In genomic region chr4:136147436-136148135, GRCm38 (mm10) we compare ENCODE assay signal across 8 mouse cellular contexts. TPM values are rescaled to one million over a fixed set of nuclear protein-coding genes. Genes with fewer than 3 reads are reported as not detected.
DNase-seq lines count a peak whose midpoint lies in the region; ATAC-seq and TF ChIP-seq lines count a peak whose summit lies in the region.

No protein-coding gene starts in this region.

- peak; percentile 42 for DNase-seq in c-Kit-positive CD71-positive TER-119-negative erythroid progenitor cells, embryonic 14.5 days (ENCODE audit: low read depth)
- DNase-seq in forebrain, embryonic 14.5 days (ENCODE audit: low spot score): peak; percentile 85
- DNase-seq in heart, postnatal 36 days: peak; percentile 84 to 85
- DNase-seq in layer of hippocampus, adult 9-11 months: peak; percentile 67
- peak; percentile 88 for DNase-seq in lung, postnatal 25 days (ENCODE audit: low spot score)
- DNase-seq in retina, postnatal 7 days (ENCODE audit: low read depth, low spot score): peak; percentile 68
- DNase-seq in urinary bladder, adult 18-20 months (ENCODE audit: low spot score in 2 of 2): peak; percentile 66 to 88

- no peak for TF ChIP-seq CTCF in ES-Bruce4 (IDR thresholded peaks at IDR 0.05; ENCODE audit: low read depth, low read length)

- H3K4me1 ChIP-seq in ES-Bruce4 (ENCODE audit: control insufficient read depth, insufficient read depth, low read length): no peaks in the 10 kb centered on the region
- peaks cover 26% of the 10 kb centered on the region for H3K4me1 ChIP-seq in forebrain, embryonic 14.5 days (ENCODE audit: control insufficient read depth, insufficient read depth, low read length)

- TF ChIP-seq EP300 in ES-Bruce4 (IDR thresholded peaks at IDR 0.05; ENCODE audit: insufficient read depth, low read depth, low read length): peak; percentile 35; the same call in 1 of the 2 replicates

- H3K4me2 ChIP-seq in forebrain, embryonic 14.5 days (ENCODE audit: low read length): peak overlapping the region; percentile 64

- H3K4me3 ChIP-seq in ES-Bruce4 (ENCODE audit: low read depth, low read length): peak overlapping the region; percentile 58
- H3K4me3 ChIP-seq in forebrain, embryonic 14.5 days (ENCODE audit: low read depth, low read length): peak overlapping the region; percentile 36

- no peaks in the 10 kb centered on the region for H3K9me3 ChIP-seq in ES-Bruce4 (replicated peaks; ENCODE audit: control insufficient read depth, insufficient read depth, low read length, poor library complexity, severe bottlenecking)
- no peaks in the 10 kb centered on the region for H3K9me3 ChIP-seq in forebrain, embryonic 14.5 days (replicated peaks; ENCODE audit: control insufficient read depth, low read length)

- H3K27me3 ChIP-seq in ES-Bruce4 (ENCODE audit: control insufficient read depth, insufficient read depth, low read length, poor library complexity, severe bottlenecking): peaks cover 15% of the 10 kb centered on the region
- H3K27me3 ChIP-seq in forebrain, embryonic 14.5 days (replicated peaks; ENCODE audit: control insufficient read depth, insufficient read depth, low read length): peaks cover 29% of the 10 kb centered on the region

- H3K27ac ChIP-seq in ES-Bruce4 (ENCODE audit: insufficient read depth, low read length): peak overlapping the region; percentile 30; the same call in 1 of the 2 replicates
- H3K27ac ChIP-seq in forebrain, embryonic 14.5 days (ENCODE audit: low read depth, low read length): peak overlapping the region; percentile 5; the same call in 1 of the 2 replicates

- WGBS in forebrain, embryonic 14.5 days: 2% methylated on average over 40 of the region's 48 CpGs

- TF ChIP-seq POLR2A in ES-Bruce4 (IDR thresholded peaks at IDR 0.05; ENCODE audit: insufficient read depth, low read length): no peak

- ATAC-seq in forebrain, embryonic 14.5 days: peak; percentile 76

- no peaks in the 10 kb centered on the region for H3K36me3 ChIP-seq in ES-Bruce4 (ENCODE audit: control insufficient read depth, insufficient read depth, low read length, poor library complexity, severe bottlenecking)
- no peaks in the 10 kb centered on the region for H3K36me3 ChIP-seq in forebrain, embryonic 14.5 days (ENCODE audit: control insufficient read depth, insufficient read depth, low read length)

- H3K9ac ChIP-seq in ES-Bruce4 (ENCODE audit: low read depth, poor library complexity, severe bottlenecking): 0 out of 2 replicates have a peak overlapping the region, but pooled peaks have one; percentile 39
- peak overlapping the region; percentile 51 for H3K9ac ChIP-seq in forebrain, embryonic 14.5 days (ENCODE audit: low read length)

- intact Hi-C loops in heart, postnatal 36 days (cut with DNase I): loop anchor here (10.0 kb wide), 2 partner anchors 273 to 1337 kb away; partner anchors contain the start of gene Pnrc2

RNA-seq across cellular contexts. Expression of gene Id3, which starts 4.3 kb away (rescaled TPM):
- 9.6 and 11.0 TPM in 2 replicates for polyA plus RNA-seq in ES-Bruce4 (2011; ENCODE audit: insufficient read depth, insufficient read length, low read depth, missing spikeins)
- polyA plus RNA-seq in forebrain, embryonic 14.5 days (2014; fragmentation: Nextera tagmentation; extraction: Ambion mirVana): 117 and 118 TPM in 2 replicates
- 10 to 100 TPM; 58.1 to 63.9 TPM for total RNA-seq in heart, postnatal 36 days (2021)

RNA-seq across cellular contexts. Expression of gene E2f2, which starts 24.6 kb away (rescaled TPM):
- 3.1 and 6.3 TPM in 2 replicates for polyA plus RNA-seq in ES-Bruce4 (2011; ENCODE audit: insufficient read depth, insufficient read length, low read depth, missing spikeins)
- polyA plus RNA-seq in forebrain, embryonic 14.5 days (2014; fragmentation: Nextera tagmentation; extraction: Ambion mirVana): 4.5 and 5.5 TPM in 2 replicates
- 1 to 10 TPM; 1.4 to 2.1 TPM for total RNA-seq in heart, postnatal 36 days (2021)

RNA-seq across cellular contexts. Expression of gene Asap3, which starts 58.6 kb away (rescaled TPM):
- 7.2 and 9.3 TPM in 2 replicates for polyA plus RNA-seq in ES-Bruce4 (2011; ENCODE audit: insufficient read depth, insufficient read length, low read depth, missing spikeins)
- 1.6 and 2.4 TPM in 2 replicates for polyA plus RNA-seq in forebrain, embryonic 14.5 days (2014; fragmentation: Nextera tagmentation; extraction: Ambion mirVana)
- total RNA-seq in heart, postnatal 36 days (2021): 10 to 100 TPM in 1 of 2 experiments, 1 to 10 TPM in 1; 9.4 to 11.7 TPM

Comparison
In these comparisons a context has a peak if more than half of its experiments do, and no peak if none do; other contexts are left out.
1. Peak in every context shown above with its lines: DNase-seq, ATAC-seq, H3K4me3 ChIP-seq and H3K27ac ChIP-seq.